Mouse (Mus musculus) G1E (cell line): ENCODE measurements around the gene Cadps. TPM values are rescaled to one million over a fixed set of nuclear protein-coding genes. Genes with fewer than 3 reads are reported as not detected.
"Not testable (repeated sequence)": the region's sequence is repeated elsewhere in the genome, so short reads cannot be mapped to it uniquely, and the experiment has no call there.

ENCODE experiments used
- ATAC-seq: 2 replicates; pipeline ENCODE4 v1.8.0; 2016; ENCODE audit warnings: mild to moderate bottlenecking; ENCODE audit not compliant: insufficient number of reproducible peaks, poor library complexity, low FRiP score, severe bottlenecking; ENCODE audit errors: extremely low read depth
- DNase-seq: peaks from one replicate; pipeline ENCODE4 v3.0.0; 2012; ENCODE audit warnings: low spot score
- H3K27me3 ChIP-seq: 2 replicates; pipeline ENCODE4 v1.6.1; 2012; ENCODE audit warnings: mild to moderate bottlenecking, low read length, inconsistent platforms; ENCODE audit not compliant: insufficient read depth
- H3K36me3 ChIP-seq: replicated peaks from 2 replicates; pipeline ENCODE3; 2012; ENCODE audit warnings: mild to moderate bottlenecking, inconsistent platforms
- H3K4me1 ChIP-seq: 2 replicates; pipeline ENCODE4 v1.6.1; 2012; ENCODE audit warnings: low read depth, low read length, inconsistent platforms, mixed read lengths; ENCODE audit not compliant: insufficient read depth
- H3K4me3 ChIP-seq: 2 replicates; pipeline ENCODE4 v1.5.1; 2012; ENCODE audit warnings: low read depth, mild to moderate bottlenecking, inconsistent platforms, low read length, moderate library complexity, mixed read lengths
- H3K9me3 ChIP-seq: replicated peaks from 2 replicates; pipeline ENCODE4 v1.6.1; 2012; ENCODE audit warnings: inconsistent platforms
- CTCF ChIP-seq: IDR thresholded peaks from 2 replicates; pipeline ENCODE4 v1.5.1; 2012; ENCODE audit warnings: low read depth, low read length, inconsistent platforms, mixed read lengths
- GATA1 ChIP-seq: IDR thresholded peaks from 2 replicates; pipeline ENCODE4 v1.6.1; 2012; ENCODE audit warnings: borderline replicate concordance, low read length, inconsistent platforms, mixed read lengths
- GATA2 ChIP-seq: IDR thresholded peaks from 2 replicates; pipeline ENCODE4 v1.6.1; 2012; ENCODE audit warnings: low read depth, low read length, inconsistent platforms, borderline replicate concordance
- POLR2AphosphoS5 ChIP-seq: IDR thresholded peaks from 2 replicates; pipeline ENCODE4 v1.6.1; 2012; ENCODE audit warnings: low read depth, low read length, inconsistent platforms; ENCODE audit not compliant: insufficient replicate concordance
- TAL1 ChIP-seq: conservative IDR thresholded peaks from 2 replicates; pipeline ENCODE4 v1.6.1; 2012; ENCODE audit warnings: low read depth, low read length, inconsistent platforms, mixed read lengths
- polyA plus RNA-seq: library from polyadenylated mRNA; stranded (reverse); fragments of >175 nt; gene quantifications from 2 replicates; pipeline ENCODE4 v1.2.3, GENCODE M21; 2012
- total RNA-seq, 2 experiments: library from RNA; stranded (forward) in 1 of 2; stranded (reverse) in 1 of 2; fragments of 200-1000 nt in 1 of 2; fragments of >200 nt in 1 of 2; fragmentation: Nextera tagmentation in 1 of 2; gene quantifications; 2 replicates each; pipeline ENCODE4 v1.2.3; 2014 to 2017

The Cadps gene
- total and polyA plus RNA-seq, 3 experiments: 0.38 TPM; not detected in 2

DNA sequence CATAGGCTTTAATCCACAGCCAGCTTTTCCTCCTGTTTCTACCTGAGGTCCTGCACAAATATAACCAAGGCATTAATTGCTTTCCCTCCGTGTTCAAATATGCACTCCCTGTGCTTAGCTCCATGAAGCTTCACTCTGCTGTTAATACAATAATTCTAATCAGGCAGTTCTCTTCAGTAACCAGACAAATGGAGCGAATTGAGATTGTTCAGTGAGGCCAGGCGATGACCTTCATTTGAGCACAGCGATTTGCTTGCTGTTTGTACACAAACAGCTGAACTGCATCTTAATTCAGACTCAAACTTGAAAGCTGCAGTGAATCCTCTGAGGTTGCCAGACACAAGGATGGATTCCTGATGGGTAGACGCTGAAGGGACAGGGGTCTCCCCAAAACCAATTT lies 239.3 kb downstream of the Cadps start:
- H3K4me3 ChIP-seq: no peak overlapping the region
- no peaks in the 10 kb centered on the region for H3K4me1 ChIP-seq
- H3K36me3 ChIP-seq: no peaks in the 10 kb centered on the region
- 0 out of 2 replicates have a peak, but pooled peaks cover 2% of the 10 kb centered on the region for H3K27me3 ChIP-seq
- DNase-seq (no peak), ATAC-seq (no peak)
- no peak for TF ChIP-seq CTCF
- no peak for TF ChIP-seq TAL1
- no peak for TF ChIP-seq GATA2
- no peak for TF ChIP-seq GATA1
- TF ChIP-seq POLR2AphosphoS5: no peak
- no peaks in the 10 kb centered on the region for H3K9me3 ChIP-seq

DNA sequence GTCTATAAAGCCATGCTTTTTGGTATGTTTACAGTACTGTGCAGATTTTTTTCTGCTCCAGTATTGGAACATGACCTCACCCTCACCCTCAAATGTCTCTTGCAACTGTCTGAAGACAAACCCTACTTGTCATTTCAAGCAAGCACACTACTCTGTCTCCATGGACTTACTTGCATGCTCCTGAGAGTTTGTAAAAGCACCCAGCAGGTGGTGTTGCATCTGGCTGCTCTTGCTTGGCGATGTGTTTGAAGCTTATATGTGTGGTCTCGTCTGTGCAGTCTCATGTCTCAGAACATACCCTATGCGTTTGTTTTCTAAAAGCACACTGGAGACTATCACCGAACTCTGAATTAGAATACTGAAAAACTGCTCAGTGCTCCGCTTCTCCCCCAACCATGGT lies 241.2 kb downstream of the Cadps start:
- no peak for ATAC-seq
- TF ChIP-seq CTCF: no peak
- TF ChIP-seq GATA1: no peak
- no peak for TF ChIP-seq GATA2
- TF ChIP-seq POLR2AphosphoS5: no peak
- no peak for TF ChIP-seq TAL1

DNA sequence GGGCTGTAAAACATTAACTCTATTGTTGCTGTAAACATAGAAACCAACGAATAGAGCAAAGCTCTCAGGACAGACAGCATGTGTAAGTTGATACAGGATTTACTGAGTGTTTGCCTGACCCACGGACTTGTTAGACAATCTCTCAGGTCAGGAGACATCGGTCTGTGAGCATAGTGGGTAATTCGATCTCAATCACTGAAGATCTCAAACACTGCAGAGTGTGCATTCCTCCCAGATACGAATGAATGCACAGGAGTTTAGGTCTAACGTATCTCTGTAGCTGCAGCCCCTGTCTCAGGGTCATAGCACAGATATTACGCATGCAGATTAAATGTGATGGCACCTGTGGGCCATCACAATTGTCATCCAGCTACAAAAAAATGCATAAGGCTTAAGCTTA lies 242.1 kb downstream of the Cadps start:
- Histone ChIP-seq H3K27me3 (0 out of 2 replicates have a peak, but pooled peaks cover 2% of the 10 kb centered on the region), H3K4me1 (no peaks in the 10 kb centered on the region), H3K36me3 (no peaks in the 10 kb centered on the region), H3K9me3 (no peaks in the 10 kb centered on the region), H3K4me3 (no peak overlapping the region)
- ATAC-seq (no peak), DNase-seq (no peak)
- TF ChIP-seq TAL1 (no peak), CTCF (no peak), GATA1 (no peak), POLR2AphosphoS5 (no peak), GATA2 (no peak)

More for the DNA sequence above, 241.2 kb downstream of the Cadps start:
- 0 out of 2 replicates have a peak, but pooled peaks cover 2% of the 10 kb centered on the region for H3K27me3 ChIP-seq
- no peak for DNase-seq
- H3K4me1 ChIP-seq: no peaks in the 10 kb centered on the region
- H3K36me3 ChIP-seq: no peaks in the 10 kb centered on the region
- no peak overlapping the region for H3K4me3 ChIP-seq
- H3K9me3 ChIP-seq: no peaks in the 10 kb centered on the region

DNA sequence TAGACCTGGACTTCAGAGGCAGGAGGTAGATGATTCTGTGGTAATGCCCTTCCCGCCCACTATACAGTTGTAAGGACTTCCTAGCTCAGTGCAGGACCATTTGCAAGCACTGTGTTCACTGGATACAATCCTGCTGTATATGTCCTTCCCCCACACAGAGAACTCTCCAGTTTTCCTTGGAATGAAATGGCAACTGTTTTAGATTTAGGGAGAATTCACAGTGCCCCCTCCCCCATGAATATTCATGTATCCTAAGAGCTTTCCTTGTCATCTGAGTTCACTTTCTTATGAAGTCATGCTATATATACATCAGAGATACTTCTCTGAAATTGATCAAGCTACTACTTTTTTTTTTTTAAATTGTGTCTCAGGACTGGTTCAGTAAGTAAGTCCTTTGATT lies 244.7 kb downstream of the Cadps start:
- Histone ChIP-seq H3K27me3 (0 out of 2 replicates have a peak, but pooled peaks cover 2% of the 10 kb centered on the region), H3K9me3 (no peaks in the 10 kb centered on the region), H3K4me3 (no peak overlapping the region), H3K4me1 (no peaks in the 10 kb centered on the region), H3K36me3 (no peaks in the 10 kb centered on the region)
- DNase-seq (no peak), ATAC-seq (no peak)
- TF ChIP-seq TAL1: no peak
- TF ChIP-seq CTCF: no peak
- TF ChIP-seq GATA2: no peak
- no peak for TF ChIP-seq GATA1
- TF ChIP-seq POLR2AphosphoS5: no peak

DNA sequence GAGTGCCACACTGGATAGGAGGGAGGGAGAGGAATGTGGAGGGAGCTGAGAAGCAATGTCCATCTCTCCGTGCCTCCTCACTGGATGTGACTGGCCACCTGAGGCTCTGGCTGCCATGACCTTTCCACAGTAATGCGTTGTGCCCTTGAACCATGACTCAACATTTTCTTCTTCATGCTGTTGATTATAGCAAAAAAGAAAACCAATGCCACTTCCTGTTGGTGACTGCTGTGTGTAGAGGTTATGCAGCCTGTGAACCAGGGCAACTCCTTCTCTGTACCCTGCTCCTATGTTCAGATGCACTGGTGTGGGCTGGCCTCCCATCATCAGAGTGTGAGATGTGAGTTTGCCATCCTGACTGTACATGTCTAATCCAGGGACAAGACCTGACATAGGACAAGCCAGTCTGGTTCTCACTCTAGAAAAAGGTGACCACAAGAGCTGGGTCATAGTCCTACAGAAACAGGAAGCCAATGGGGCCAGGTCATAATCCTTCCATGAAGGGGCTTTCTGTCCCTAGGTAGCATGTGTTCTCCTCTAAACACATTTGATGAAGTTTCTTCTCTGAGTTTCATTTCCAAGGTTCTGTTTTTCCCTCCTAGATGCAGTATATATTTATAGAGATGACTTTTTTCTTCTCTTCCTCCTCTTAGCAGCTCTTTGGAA lies 245.3 kb downstream of the Cadps start:
- H3K4me3 ChIP-seq: no peak overlapping the region
- DNase-seq (no peak), ATAC-seq (no peak)
- no peak for TF ChIP-seq GATA2
- TF ChIP-seq GATA1: no peak
- TF ChIP-seq CTCF: no peak
- no peak for TF ChIP-seq TAL1
- no peak for TF ChIP-seq POLR2AphosphoS5
- H3K36me3 ChIP-seq: no peaks in the 10 kb centered on the region
- 0 out of 2 replicates have a peak, but pooled peaks cover 2% of the 10 kb centered on the region for H3K27me3 ChIP-seq
- H3K4me1 ChIP-seq: no peaks in the 10 kb centered on the region
- H3K9me3 ChIP-seq: no peaks in the 10 kb centered on the region

DNA sequence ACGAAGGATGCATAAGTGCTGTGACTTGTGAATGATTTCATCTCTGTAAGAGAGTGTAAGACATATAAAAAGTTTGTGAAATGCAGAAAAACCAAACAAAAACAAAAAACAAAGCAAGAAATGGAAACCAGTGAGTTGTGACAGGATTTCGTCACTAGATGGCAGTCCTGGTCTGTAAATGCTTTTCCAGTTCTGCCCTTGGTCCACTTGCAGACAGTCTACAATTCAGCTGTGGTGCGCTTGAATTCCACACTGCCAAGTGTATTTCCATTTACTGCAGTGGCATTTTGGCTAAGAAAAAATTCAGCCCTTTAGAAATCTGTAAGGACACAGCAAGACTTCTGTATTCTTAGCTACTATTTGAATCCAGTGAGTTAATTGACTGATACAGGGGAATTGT lies 247.8 kb downstream of the Cadps start:
- no peak overlapping the region for H3K4me3 ChIP-seq
- no peaks in the 10 kb centered on the region for H3K4me1 ChIP-seq
- no peak for DNase-seq
- no peaks in the 10 kb centered on the region for H3K27me3 ChIP-seq
- H3K9me3 ChIP-seq: no peaks in the 10 kb centered on the region
- TF ChIP-seq CTCF (no peak), TAL1 (no peak)
- no peaks in the 10 kb centered on the region for H3K36me3 ChIP-seq
- ATAC-seq: no peak

DNA sequence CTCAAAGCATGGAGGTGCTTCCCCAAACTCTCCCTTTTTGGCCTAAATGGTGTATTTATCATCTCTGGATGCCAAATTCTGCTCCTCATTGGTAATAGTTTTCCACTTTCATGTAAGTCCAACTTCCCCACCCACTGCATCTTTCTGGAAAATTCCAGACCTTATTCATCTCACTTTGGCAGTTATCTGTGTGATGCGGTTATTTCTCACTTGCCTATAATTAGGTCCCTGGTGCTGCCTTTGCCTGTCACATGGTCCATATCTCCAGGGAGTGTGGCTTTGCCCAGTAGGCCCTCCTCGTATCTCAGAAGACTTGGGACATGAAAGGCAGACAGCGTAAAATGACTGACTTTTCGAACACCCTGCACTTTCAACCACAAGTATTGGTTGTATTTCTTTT lies 248.5 kb downstream of the Cadps start:
- H3K4me1 ChIP-seq: no peaks in the 10 kb centered on the region
- TF ChIP-seq GATA2 (no peak), CTCF (no peak), GATA1 (no peak), POLR2AphosphoS5 (no peak), TAL1 (no peak)
- no peak for ATAC-seq
- H3K36me3 ChIP-seq: no peaks in the 10 kb centered on the region
- no peak for DNase-seq
- H3K4me3 ChIP-seq: no peak overlapping the region
- no peaks in the 10 kb centered on the region for H3K27me3 ChIP-seq
- no peaks in the 10 kb centered on the region for H3K9me3 ChIP-seq

DNA sequence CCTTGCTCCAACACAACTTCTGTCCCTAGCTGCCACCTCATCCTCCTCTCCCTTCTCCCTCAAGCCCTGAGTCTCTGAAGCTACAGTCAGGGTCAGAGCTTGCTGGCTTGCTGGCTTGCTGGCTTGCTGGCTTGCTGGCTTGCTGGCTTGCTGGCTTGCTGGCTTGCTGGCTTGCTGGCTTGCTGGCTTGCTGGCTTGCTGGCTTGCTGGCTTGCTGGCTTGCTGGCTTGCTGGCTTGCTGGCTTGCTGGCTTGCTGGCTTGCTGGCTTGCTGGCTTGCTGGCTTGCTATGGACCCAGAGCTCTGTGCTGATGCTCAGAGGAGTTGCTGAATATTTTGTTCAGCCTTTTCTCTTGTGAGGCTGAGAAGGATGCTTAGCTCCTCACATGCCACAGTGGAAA lies 261.1 kb downstream of the Cadps start:
- H3K4me1 ChIP-seq, H3K27me3 ChIP-seq, DNase-seq, H3K9me3 ChIP-seq, ATAC-seq, H3K4me3 ChIP-seq, H3K36me3 ChIP-seq: not testable (repeated sequence)
